Mouse (Mus musculus): ENCODE results near the gene Nrp2.

Nrp2 gene

DNA sequence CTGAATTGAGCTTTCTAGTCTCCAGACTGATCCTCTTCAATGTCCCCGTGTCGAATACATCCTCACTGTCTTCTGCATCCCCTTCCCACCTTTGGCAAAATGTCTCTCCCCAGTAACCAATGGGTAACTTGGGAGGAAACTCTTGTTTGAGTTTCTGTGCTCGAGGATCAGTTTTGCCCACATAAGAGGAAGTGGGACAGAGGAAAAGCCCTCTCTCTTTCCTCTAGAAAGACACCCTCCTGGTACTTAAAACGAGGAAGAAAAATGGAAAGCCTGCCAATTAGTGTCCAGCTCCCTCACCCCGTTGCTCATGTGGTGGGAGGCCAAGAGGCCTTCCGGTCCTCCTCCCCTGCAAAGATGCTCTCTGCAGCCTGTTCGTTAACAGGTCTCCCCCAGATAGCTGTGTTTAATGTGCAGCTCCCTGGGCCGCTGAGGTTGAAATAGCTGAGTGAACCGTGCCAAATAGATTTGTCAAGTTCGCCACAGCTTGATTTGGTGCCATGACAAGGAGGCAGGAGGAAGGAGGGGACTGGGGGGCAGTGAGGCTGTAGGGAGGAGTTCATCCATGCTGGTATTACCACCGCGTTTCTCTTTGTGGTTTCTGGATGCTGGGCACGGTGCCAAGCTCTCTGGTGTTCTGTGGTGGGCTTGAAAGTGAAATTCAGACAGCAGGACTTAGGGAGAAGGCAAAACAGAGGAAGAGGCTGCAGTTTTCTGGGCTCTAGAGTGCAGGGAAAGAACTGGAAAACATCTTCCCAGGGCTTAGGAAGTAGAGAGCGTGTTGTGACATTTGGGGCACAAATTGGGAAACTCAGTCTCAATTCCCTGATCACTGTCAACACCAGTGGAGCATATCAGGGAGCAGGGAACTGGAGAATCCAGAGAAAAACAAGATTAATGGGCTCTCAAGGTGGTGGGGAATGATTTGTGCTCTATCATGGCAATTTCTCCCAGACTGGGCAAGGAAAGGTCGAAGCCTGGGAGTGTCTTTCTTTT, 48.2 kb downstream of the Nrp2 start:
- DNase-seq (ENCODE audit: low read depth, low spot score) = no peak

DNA sequence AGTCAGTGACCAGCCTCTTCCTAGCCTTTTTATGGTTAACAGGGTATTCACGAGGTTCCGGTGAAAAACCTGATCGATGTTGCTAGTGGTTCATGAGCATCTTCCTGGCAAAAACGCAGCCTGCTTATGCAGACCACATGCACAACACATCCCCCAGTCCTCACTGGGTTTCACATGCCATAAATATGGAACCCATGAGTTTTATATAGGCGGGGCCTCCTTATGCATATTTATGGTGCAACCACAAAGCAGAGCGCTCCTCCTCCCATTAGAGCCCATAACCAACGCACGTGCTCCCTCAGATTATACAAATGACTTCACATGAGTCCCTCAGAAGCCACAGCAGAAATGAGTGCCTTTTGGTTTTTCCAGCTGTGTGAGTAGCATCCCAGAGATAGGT, 49.0 kb downstream of the Nrp2 start:
- no peak for DNase-seq (ENCODE audit: low read depth, low spot score)

DNA sequence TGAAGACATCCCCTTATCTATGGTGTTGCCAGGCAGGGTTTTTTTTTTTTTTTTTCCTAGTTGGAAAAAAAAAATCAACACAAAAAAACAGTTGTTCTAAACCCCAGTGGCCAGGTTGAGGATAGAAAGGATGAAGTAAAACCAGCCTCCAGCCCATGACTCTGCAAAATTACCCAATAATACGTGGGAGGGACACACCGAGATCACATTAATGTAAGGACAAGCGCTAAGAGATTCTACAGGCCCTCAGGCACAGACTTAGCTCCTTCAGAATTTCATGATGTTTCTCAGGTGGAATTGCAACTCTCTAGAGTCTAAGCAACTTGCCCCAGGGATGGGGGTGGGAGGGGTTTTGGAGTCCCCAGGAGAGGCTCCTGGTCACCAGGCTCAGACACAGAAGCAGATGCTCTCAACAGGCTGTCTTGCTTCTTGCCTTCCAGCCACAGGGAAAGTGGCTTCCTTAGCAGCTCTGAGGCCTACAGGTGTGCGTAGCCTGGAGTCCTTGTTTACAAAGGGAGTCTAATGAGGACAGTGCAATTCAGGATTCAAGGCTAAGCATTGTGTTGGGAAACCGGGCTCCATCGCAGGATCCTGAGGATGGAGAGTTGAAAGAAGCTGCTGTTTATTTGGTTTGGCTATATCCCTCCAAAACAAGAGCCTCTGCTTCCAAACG, 49.7 kb downstream of the Nrp2 start:
- no peak for DNase-seq (ENCODE audit: low read depth, low spot score)

- no peak for DNase-seq (ENCODE audit: low read depth, low spot score)
Observed at GRCm38 (mm10) chr1:62754066-62754835, 51.2 kb downstream of the Nrp2 start.

- DNase-seq (ENCODE audit: low read depth, low spot score) = no peak
Observed at GRCm38 (mm10) chr1:62760086-62760485, 57.0 kb downstream of the Nrp2 start.

DNA sequence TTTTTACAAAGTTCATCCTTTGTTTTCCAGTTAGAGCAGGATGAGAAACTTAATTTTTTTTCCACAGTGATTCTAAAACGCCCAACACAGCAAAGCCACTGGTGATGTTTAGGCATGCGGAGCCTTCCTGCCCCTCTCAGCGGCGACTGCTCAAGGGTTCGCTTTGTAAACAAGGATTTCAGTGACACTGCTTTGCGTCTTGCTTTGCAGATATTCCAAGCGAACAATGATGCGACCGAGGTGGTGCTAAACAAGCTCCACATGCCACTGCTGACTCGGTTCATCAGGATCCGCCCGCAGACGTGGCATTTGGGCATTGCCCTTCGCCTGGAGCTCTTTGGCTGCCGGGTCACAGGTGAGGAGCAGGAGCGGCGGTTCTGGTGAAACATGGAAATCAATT, 57.5 kb downstream of the Nrp2 start:
- no peak for DNase-seq (ENCODE audit: low read depth, low spot score)

GRCm38 (mm10) chr1:62763779-62764178, 60.7 kb downstream of the Nrp2 start:
- no peak for DNase-seq (ENCODE audit: low read depth, low spot score)

- DNase-seq (ENCODE audit: low read depth, low spot score) = no peak
Observed at GRCm38 (mm10) chr1:62765171-62765570, 62.1 kb downstream of the Nrp2 start.

DNA sequence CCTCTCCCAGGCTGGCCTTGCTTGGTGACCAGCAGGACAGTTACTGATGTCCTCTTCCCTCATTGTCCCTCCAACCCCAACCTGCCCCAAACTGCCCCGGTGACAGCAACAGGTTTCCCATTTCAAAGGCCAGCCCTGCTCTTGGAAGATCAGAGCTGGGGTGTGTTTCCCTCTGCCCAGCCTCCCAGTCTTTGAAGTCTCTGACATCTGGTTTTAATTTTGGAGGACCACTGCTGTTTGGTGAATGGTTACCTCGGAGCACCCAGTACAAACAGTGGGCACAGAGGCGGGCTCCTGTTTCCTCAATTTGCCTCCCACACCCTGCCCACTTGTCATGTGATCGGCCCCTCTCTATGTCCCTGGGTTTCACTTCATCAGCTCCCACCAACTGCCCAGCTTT, 63.7 kb downstream of the Nrp2 start:
- no peak for DNase-seq (ENCODE audit: low read depth, low spot score)

DNA sequence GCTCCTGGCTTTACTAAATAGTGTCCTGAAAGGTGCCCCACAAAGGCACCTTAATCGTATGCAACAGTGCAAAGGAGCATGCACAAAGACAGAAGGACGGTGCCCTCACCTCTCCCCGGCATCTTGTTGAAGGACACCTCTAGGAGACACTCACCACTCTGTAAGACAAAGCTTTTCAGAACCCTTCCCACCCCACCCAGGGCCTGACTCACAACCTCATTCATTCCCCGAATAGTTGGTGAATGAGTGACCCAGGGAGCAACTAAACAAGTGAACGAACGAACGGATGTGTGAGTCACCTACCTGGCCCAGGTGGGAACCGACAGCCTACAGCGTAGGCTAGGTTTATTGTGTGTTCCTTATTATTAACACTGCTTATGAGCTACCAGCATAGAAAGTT, 64.5 kb downstream of the Nrp2 start:
- no peak for DNase-seq (ENCODE audit: low read depth, low spot score)

DNA sequence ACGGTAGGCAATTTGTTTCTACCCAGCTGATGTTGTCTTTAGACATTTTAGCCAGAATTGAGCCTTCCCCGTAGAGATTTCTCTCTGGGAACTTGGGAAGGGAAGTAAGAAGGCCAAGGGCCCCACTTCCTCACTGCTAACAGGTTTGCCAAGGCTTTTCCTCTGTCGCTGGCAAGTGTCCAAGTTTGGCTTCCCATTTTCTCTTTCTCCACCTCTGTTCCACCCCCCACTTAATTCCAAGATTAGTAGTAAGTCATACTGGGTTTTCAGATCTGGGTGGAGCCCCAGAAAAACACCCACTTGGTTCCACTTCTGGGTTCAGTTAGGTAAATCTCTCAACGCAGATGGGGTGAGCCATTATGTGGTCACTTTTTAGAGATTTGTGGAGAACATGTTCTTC, 67.5 kb downstream of the Nrp2 start:
- no peak for DNase-seq (ENCODE audit: low read depth, low spot score)

DNA sequence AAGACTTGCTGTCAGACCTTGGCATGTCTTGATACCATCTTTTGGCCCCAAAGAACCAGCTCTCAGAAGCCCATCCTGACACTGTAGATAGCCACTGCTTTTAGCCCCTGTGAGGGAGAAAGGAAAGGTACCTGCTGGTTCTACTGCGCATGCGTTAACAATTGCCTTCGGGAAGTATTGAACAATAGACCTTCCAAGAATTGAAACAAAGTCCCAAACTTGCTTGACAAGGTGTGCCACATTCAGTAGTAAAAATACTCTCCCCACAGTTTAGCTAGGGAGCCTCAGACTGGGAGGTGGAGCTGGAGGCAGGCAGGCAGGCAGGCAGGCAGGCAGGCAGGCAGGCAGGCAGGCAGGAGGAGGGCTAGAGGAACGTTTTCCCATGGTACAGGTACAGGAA, 69.3 kb downstream of the Nrp2 start:
- DNase-seq (ENCODE audit: low read depth, low spot score) = no peak

DNA sequence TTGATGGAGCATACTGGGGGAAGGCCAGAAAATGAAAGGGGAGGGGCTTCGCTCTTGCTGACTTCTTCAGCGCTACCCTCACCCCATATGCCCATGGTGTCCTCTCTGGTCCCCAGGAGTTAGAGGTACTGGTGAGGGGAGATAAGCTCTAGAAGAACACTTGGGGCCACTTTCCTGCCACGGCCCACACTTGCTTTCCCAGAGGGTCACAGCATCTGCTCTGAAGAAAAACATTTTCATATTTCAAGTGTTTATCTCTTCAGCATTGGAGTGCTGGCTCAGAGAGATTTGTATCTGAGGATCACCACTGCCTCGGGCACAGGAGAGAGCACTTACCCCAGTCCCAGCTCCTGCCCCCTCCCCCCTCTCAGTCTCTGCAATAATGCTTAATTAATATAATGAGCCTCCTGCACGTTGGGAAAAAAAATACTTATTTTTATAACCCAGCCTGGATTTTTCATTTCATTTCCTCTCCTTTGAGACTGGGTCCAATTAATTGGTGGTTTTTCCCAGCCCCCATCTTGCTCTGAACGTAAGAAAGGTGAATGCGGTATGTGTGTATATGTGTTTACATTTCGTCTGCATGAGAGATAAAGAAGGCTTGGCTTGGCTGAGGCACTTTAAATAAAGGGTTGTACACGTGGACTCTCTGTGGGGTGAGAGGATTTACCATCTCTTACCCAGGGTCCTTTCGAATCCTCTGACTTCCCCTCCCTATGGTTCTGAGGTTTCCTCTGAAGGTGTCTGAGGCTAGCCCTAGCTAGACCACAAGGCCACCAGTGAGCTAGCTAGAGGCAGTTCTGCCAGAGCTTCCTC, 70.2 kb downstream of the Nrp2 start:
- no peak for DNase-seq (ENCODE audit: low read depth, low spot score)

- DNase-seq (ENCODE audit: low read depth, low spot score) = no peak
Observed at GRCm38 (mm10) chr1:62773921-62774191, 70.8 kb downstream of the Nrp2 start.

GRCm38 (mm10) chr1:62774288-62775218, 71.5 kb downstream of the Nrp2 start:
- DNase-seq (ENCODE audit: low read depth, low spot score) = no peak

- DNase-seq (ENCODE audit: low read depth, low spot score) = no peak
Observed at GRCm38 (mm10) chr1:62777320-62778235, 74.5 kb downstream of the Nrp2 start.

DNA sequence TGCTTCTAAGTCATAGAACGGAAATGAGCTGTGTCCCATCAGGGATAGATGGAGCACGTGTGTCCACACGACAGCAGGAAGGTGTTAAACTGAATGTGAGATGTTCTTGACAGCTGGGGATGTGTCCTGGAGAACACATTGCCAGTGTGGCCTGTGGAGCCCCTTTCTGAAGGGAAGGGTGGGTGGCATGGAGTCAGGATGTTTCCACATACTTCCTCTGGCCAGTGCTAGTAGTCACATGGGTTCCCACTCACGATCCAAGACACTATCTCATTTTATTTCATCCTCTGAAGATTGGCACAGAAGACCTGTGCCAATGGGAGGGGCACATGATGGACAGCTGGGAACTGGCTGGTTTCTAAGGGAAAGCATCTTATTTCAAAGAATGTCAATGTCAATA, 75.8 kb downstream of the Nrp2 start:
- no peak for DNase-seq (ENCODE audit: low read depth, low spot score)

DNA sequence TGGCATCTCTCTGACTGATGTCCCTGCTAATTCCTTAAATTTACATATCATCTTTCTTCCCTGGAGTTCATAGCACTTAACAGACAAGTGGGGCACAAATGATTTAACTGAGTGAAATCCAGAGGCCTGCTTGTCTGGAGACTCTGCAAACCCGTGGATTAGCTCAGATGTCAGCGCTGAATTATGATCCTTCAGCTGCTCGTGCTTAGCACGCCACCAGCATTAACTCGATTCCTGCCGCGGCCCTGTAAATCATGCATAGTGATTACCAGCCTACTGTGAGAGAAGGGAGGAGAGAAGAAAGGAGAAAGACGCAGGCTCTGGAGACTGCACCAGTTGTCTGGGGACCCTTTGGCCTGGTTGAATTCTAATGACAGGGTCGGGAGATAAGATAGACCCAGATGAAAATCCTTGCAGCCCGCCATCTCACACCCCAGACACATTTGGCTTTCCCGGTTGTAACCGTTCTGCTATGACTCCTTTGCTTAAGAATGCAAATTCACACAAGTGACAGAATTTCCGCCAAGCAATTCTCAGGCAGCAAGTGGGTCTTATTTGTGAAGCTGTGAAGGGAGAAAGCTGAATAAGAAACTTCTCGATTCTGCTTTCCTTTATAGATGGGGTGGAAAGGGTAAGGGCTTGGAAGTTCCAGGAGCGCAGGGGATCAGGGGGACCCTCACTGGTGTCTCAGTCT, 77.1 kb downstream of the Nrp2 start:
- DNase-seq (ENCODE audit: low read depth, low spot score) = peak; percentile 60

DNA sequence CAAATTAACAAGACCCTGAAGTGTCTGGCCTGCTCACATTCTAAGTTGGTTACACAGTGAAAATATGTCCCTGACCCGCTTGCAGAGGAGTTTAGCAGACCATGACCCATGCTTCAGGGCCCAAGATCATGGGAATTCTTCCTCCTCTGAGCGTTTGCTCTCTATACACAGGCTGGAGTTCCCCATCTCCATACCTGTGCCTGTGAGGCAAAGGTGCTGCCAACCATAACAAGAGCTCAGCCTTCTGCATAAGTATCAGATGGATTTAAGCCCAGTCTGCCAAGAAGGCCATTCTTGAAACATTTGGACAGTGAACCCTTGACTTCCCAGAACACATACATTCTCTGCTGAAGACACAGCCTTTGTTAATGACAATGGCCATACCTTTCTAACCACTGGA, 79.1 kb downstream of the Nrp2 start:
- DNase-seq (ENCODE audit: low read depth, low spot score) = no peak

Measured in embryo, embryonic 11.5 days (tissue).